In genomic region chr2:108593555-108593954, GRCm38 (mm10) we compare ENCODE assay signal across 13 mouse cellular contexts.
"Had no signal": no experiment of that assay in that cellular context is flagged by ENCODE, and none has a peak within 500 bp of the region (broad histone marks: within the 10 kb centered on the region; RNA-seq: fewer than 3 reads in every experiment).

No protein-coding gene starts in this region.

- H3K27ac ChIP-seq: limb, embryonic 15.5 days; liver, embryonic 12.5 days; midbrain, embryonic 13.5 days; neural tube, embryonic 15.5 days; stomach, postnatal 0 days had no signal

- H3K9me3 ChIP-seq: limb, embryonic 15.5 days; liver, embryonic 12.5 days; midbrain, embryonic 13.5 days; neural tube, embryonic 15.5 days had no signal

- H3K36me3 ChIP-seq: limb, embryonic 15.5 days; liver, embryonic 12.5 days; midbrain, embryonic 13.5 days; neural tube, embryonic 15.5 days had no signal

- H3K4me3 ChIP-seq: limb, embryonic 15.5 days; liver, embryonic 12.5 days; midbrain, embryonic 13.5 days; neural tube, embryonic 15.5 days had no signal

- H3K27me3 ChIP-seq: limb, embryonic 15.5 days; liver, embryonic 12.5 days; midbrain, embryonic 13.5 days; neural tube, embryonic 15.5 days had no signal

- ATAC-seq: liver, embryonic 12.5 days; midbrain, embryonic 13.5 days had no signal

- H3K9ac ChIP-seq: limb, embryonic 15.5 days; liver, embryonic 12.5 days; lung, embryonic 14.5 days; midbrain, embryonic 13.5 days; neural tube, embryonic 15.5 days had no signal

- H3K4me1 ChIP-seq: limb, embryonic 15.5 days; liver, embryonic 12.5 days; midbrain, embryonic 13.5 days; neural tube, embryonic 15.5 days had no signal

- H3K4me2 ChIP-seq: limb, embryonic 15.5 days; liver, embryonic 12.5 days; lung, embryonic 14.5 days; midbrain, embryonic 13.5 days; neural tube, embryonic 15.5 days had no signal

- DNase-seq: kidney, postnatal 36 days; layer of hippocampus, adult 9-11 months; layer of hippocampus, postnatal 36 days; lung, embryonic 14.5 days; lung, postnatal 10 days; lung, postnatal 4 days; right cerebral cortex, adult 18-20 months; thymus, postnatal 14 days had no signal
